Mouse (Mus musculus): ENCODE data around the gene Nanos3.
A peak's percentile ranks its signal among the peaks of the same experiment; 100 is the strongest.

Gene Nanos3

DNA sequence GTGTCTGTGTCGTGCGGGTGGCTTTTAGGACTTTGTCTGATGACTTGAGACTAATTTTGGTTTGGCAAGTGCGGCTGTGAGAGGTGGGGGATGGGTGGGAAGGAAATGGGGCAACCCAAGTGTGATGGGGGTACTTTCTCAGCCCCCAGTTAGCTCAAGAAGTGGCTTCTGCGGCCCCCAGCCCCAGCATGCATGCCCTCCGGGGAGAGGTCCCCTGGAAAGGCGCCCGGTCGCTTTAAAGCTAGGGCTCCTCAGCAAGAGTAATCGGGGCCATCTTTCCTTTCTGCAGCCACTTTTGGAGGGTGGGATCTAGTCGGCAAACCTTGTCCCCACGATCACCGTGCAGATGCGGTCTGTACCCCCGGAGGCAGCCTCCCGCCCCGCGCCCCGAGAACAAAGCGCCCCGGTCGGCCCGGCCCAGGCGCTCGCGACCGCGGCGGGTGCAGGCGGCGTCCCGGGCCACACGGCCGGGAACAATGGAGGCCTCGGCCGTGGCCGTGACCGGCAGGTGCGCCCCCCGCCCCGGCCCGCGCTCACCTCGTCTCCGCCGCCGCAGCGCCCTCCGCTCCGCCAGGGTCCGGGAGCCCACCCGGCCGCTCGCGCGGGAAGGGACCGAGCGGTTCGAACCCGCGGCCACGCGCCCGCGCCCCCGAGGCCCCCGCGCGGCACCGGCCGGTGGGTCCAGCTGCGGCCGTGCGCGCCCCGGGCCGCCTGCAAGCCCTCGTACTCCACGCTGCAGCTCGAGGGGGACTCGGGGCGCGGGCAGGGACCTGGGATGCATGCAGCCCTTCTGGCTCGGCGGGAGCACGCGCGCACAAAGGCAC, 1.5 kb downstream of the Nanos3 start:
- peak; percentile 66 to 69 for DNase-seq

- no peak for DNase-seq
Measured at GRCm38 (mm10) chr8:84182833-84183232, 2.2 kb downstream of the Nanos3 start.

DNA sequence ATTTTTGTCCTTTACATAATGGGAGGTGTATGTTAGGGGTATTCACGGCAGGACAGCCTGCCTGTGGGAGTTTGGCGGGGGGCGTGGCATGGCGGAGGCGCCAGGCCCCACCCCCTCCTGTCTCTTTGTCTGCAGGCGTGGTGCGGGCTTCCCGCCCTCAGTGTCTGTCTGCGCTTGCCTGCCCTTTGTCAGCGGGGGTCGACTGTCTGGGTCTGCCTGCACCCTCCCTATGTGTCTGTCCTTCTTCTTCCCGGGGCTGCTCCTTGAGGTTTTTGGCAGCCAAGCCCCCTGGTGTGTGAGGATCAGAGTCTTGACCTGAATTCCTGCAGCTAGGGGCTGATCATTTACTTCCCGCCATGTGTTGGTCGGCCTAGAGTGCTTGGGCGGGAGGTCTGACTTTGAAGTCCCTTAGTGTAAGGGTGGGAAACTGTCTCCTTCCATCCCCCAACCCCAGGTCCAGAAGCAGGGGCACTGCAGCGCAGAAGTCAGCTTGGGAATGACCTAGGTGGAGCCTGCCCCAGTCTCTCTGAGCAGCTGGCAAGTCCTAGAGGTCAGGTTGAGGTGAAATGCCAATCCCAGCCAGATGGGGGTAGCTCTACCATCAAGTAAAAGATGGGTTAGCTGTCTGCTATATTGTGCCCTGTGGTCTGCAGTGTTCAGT, 4.4 kb downstream of the Nanos3 start:
- DNase-seq = peak in 1 of 2 experiments; percentile 48

DNA sequence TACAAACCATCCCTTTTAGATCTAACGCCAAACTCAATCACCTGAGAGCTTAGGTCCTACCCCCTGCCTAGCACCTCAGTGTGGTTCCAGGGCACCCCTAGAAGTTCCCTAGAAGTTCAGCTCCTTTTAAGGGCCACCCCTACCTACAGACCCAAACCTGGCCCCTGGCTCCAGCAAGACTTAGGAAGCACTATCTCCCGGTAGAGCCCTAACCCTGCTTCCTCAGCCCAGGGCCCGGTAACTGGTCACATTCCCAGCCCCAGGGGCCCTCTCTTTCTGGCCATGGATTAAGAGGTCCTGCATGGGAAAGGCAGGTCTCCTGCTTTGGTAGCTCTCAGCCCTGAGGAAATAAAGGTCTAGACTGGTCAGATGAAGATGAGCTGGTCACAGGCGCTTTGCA, 5.1 kb downstream of the Nanos3 start:
- no peak for DNase-seq

DNA sequence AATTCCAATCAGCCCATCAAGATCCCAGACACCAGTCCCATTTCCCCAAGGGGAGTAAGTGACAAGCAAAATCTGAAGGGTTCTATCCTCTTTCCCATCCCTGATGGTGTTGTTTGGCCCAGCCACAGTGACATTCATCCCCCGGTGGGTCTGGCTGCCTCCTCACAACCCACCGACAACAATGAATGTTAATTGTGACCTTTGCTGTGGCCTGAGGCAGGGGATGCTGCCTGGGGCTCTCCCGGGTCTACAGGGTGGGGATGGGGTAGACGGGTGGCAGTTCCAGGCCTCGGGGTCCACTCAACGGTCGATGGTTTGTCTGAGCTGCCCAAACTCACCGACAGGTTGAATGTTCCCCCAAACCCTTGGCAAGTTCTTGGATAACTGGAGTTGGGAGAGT, 6.4 kb downstream of the Nanos3 start:
- DNase-seq = no peak

GRCm38 (mm10) chr8:84177405-84177804, 7.6 kb downstream of the Nanos3 start:
- DNase-seq = no peak

- no peak for DNase-seq
Measured at GRCm38 (mm10) chr8:84176560-84176959, 8.5 kb downstream of the Nanos3 start.

DNA sequence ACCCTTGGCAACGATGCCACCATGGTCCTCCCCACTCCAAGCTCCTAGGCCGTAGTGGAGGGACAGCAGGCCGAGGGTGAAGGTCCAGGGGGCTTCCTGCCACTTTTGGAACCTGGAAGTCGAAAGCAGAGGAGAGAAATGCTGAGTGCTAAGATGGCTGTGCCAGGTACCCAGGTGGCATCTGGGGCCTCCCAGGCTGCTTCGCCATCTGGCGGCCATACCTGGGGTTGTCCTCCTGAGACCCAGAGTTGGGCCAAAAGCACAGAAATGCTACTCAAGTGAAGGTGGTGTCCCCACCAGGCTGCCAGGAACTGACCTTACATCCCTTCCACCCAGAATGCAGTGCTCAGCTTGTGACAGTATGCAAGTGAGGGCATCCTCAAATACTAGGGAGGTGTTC, 11.2 kb downstream of the Nanos3 start:
- DNase-seq = peak; percentile 75 to 76

GRCm38 (mm10) chr8:84170096-84170495, 14.9 kb downstream of the Nanos3 start:
- no peak for DNase-seq

DNA sequence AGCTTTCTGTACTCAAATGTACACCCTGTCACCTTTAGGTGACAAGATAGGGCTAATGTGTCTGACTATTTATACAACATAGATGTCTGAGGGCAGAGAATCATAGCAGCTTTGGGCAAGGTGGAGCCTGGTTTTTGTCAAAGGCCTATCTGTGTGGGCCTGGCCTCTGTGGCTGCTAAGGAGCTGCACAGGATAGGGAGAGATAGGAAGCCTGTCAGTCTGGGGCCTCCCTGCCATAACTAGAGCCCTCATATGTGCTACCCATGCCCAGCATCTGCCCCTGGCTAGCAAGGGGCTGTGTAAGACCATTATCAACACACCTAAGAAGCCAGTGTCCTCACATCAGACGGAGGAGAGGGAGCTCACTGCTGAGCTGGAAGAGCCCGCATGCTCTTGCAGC, 17.3 kb downstream of the Nanos3 start:
- no peak for DNase-seq

GRCm38 (mm10) chr8:84157620-84158019, 27.4 kb downstream of the Nanos3 start:
- DNase-seq = no peak

GRCm38 (mm10) chr8:84149181-84149580, 35.8 kb downstream of the Nanos3 start:
- no peak for DNase-seq

GRCm38 (mm10) chr8:84148531-84148850, 36.5 kb downstream of the Nanos3 start:
- peak in 1 of 2 experiments; percentile 51 for DNase-seq

GRCm38 (mm10) chr8:84147769-84148530, 37.1 kb downstream of the Nanos3 start, which contains the start of the genes Cc2d1a and 4930432K21Rik:
Gene Cc2d1a, minus strand, starts transcription at chr8:84147936.
Gene 4930432K21Rik, plus strand, starts transcription at chr8:84148025.
- peak; percentile 95 to 96 for DNase-seq

DNA sequence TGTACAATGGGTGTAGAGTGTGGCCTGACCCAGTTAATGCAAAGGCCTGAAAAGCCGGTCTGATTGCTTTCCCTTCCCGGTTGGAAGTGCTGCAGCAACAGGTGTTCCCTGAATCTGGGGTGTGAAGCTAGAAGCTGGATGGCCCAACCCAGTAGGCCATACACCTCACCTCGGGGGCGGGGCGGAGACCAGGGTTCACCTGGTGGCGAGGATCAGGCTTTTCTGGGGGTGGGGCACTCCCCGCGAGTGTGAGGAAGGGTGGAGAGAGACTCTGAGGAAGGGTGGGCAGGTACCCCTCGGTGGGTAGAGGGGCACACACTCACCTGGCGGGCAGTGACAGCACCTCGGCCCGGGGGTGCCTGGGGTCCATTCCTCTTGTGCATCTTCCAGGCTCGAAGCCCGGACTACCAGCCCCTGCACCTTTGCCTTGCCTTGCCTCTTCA, 37.7 kb downstream of the Nanos3 start:
- DNase-seq = peak in 1 of 2 experiments; percentile 64

- no peak for DNase-seq
Measured at GRCm38 (mm10) chr8:84144636-84145245, 40.3 kb downstream of the Nanos3 start.

DNA sequence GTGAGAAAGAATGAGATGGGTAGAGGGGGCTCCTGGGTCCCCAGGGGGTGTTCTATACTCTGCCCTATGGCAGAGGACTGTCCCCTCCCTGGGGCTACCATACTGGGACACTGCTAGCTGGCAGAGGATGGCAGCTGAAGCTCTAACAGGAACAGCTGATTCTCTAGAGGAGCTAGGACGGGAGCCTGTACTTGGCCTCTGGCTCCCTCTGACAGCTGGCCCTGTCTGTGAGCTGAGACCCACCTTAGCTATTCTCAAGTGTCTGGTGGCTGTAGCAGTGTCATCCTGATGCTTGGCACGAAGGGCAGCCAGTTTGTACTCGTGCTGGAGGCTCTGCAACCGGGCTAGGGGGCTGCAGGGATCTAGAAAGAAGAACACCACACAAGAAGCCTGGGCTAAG, 44.2 kb downstream of the Nanos3 start:
- no peak for DNase-seq

DNA sequence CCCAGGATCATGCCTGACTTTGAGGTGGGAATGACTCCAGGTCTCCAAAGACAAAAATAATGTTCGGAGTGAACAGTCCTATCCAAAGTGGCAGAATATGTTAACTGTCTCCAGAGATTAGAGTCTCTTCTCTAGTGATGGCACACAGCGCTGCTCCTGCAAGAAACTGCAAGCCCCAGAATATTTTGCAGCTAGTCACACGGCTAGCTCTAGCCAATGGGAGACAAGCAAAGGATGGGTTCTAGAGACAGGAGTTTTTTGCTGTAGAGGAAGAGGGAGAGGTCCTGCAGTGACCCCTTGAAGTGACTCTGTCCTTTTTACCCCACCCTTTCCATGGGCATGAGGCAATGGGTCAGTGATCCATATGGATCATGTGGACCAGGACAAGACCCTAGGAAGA, 47.2 kb downstream of the Nanos3 start:
- DNase-seq = no peak

DNA sequence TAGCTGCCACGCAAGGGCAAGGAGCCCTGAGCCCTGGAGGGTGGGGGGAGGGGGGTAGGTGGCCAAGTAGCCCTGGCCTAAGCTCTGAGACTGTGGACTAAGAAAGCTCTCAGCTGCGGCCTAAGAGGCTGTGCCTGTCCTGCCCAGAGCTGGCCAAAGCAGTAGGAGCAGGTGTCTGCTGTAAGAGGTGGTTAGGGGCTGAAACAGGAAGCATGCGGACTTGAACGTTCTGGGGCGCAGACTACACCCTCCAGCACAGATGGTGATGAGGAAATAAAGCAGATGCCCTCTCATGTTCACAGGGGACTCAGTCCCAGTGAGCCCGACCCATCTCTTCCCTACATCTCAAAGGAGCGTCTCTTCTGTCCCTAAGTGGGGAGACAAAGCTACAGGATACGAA, 52.8 kb downstream of the Nanos3 start:
- no peak for DNase-seq

DNA sequence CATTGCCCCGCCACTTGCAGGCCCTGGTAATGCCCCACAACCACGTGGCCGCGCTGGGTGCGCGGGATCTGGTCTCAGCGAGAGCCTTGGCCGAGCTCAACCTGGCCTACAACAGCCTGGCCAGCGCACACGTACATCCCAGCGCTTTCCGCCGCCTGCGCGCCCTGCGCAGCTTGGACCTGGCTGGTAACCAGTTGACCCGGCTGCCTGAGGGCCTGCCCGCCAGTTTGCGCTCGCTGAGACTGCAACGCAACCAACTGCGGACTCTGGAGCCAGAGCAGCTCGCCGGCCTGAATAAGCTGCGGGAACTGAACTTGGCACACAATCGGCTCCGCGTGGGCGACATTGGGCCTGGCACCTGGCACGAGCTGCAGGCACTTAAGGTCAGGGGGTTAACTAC, 54.2 kb downstream of the Nanos3 start:
- DNase-seq = peak; percentile 81 to 83

DNA sequence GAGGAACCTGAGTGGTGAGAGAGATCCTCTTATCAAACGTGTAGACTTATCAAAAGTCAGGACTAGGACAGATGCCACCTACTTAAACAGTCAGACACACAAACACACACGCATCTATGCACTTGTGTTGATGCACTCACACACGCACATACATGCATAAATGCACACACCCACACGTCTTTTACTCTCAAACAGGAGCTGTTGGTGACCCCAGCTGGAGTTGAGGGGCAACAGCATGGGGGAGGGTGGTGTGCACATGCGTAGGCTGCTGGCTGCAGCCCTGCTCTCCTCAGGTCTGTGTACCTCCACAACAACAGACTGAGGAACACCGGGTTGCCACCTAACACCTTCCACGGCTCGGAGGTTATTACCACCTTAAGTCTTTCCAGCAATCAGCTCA, 56.7 kb downstream of the Nanos3 start:
- DNase-seq = no peak

GRCm38 (mm10) chr8:84127202-84127901, 57.7 kb downstream of the Nanos3 start:
- DNase-seq = no peak
